Mouse (Mus musculus) CH12.LX (cell line): ENCODE measurements around the gene B430218F22Rik.

Source experiments
- BHLHE40 ChIP-seq: IDR thresholded peaks from 2 replicates; pipeline ENCODE4 v1.6.1; 2011; ENCODE audit warnings: mild to moderate bottlenecking, low read depth, low read length, improper control_type of control experiment
- CTCF ChIP-seq, 2 experiments: IDR thresholded peaks in 1 of 2; conservative IDR thresholded peaks in 1 of 2; 2 replicates each; pipeline ENCODE4 v1.5.1; 2011 to 2012; ENCODE audit warnings: low read depth in 2 of 2, low read length in 2 of 2, improper control_type of control experiment in 1 of 2, inconsistent platforms in 1 of 2, mild to moderate bottlenecking in 1 of 2, moderate library complexity in 1 of 2
- HCFC1 ChIP-seq: IDR thresholded peaks from 2 replicates; pipeline ENCODE4 v1.6.1; 2012; ENCODE audit warnings: low read depth, mild to moderate bottlenecking, inconsistent platforms, low read length, improper control_type of control experiment
- JUN ChIP-seq: IDR thresholded peaks from 2 replicates; pipeline ENCODE4 v1.6.1; 2011; ENCODE audit warnings: low read depth, mild to moderate bottlenecking, low read length, improper control_type of control experiment, moderate library complexity; ENCODE audit not compliant: insufficient read depth
- MAZ ChIP-seq: IDR thresholded peaks from 2 replicates; pipeline ENCODE4 v1.6.1; 2012; ENCODE audit warnings: low read depth, mild to moderate bottlenecking, inconsistent platforms, low read length, improper control_type of control experiment, moderate library complexity
- MXI1 ChIP-seq: IDR thresholded peaks from 2 replicates; pipeline ENCODE4 v1.6.1; 2011; ENCODE audit warnings: mild to moderate bottlenecking, low read depth, low read length, improper control_type of control experiment
- NRF1 ChIP-seq: IDR thresholded peaks from 2 replicates; pipeline ENCODE4 v1.6.1; 2014; ENCODE audit warnings: low read depth, mild to moderate bottlenecking, inconsistent platforms, low read length, improper control_type of control experiment, moderate library complexity
- POLR2A ChIP-seq: IDR thresholded peaks from 2 replicates; pipeline ENCODE4 v1.6.1; 2011; ENCODE audit warnings: low read depth, mild to moderate bottlenecking, improper control_type of control experiment, low read length
- POLR2AphosphoS2 ChIP-seq: IDR thresholded peaks from 2 replicates; pipeline ENCODE4 v1.6.1; 2011; ENCODE audit warnings: low read depth, low read length, improper control_type of control experiment
- SIN3A ChIP-seq: IDR thresholded peaks from 2 replicates; pipeline ENCODE4 v1.6.1; 2012; ENCODE audit warnings: low read length, improper control_type of control experiment, inconsistent platforms

GRCm38 (mm10) chr13:118403544-118403943 is 17.1 kb downstream of the B430218F22Rik start:
- no peak for TF ChIP-seq NRF1
- TF ChIP-seq CTCF (conservative IDR thresholded peaks at IDR 0.05 in 1 of 2, IDR thresholded peaks at IDR 0.05 in 1 of 2; ENCODE audit: low read depth in 2 of 2, low read length in 2 of 2) = peak in 1 of 2 experiments; percentile 80; a peak in 2 of 4 replicates
- TF ChIP-seq POLR2AphosphoS2 = no peak
- no peak for TF ChIP-seq JUN
- TF ChIP-seq MXI1 = no peak
- no peak for TF ChIP-seq POLR2A
- TF ChIP-seq HCFC1 = no peak
- TF ChIP-seq MAZ = no peak
- no peak for TF ChIP-seq BHLHE40
- TF ChIP-seq SIN3A = no peak
